Mouse (Mus musculus) kidney, postnatal 0 days (tissue): ENCODE measurements around the gene Notch2. TPM values are rescaled to one million over a fixed set of nuclear protein-coding genes. Genes with fewer than 3 reads are reported as not detected.

Experiments
- ATAC-seq: fragments of 200-750 bp; cut with Nextera tagmentation; replicated peaks from 2 replicates; pipeline ENCODE4 v1.8.0; 2017; ENCODE audit warnings: low read depth, moderate number of reproducible peaks, moderate TSS enrichment, moderate library complexity; ENCODE audit not compliant: low FRiP score
- DNase-seq: peaks from one replicate; pipeline ENCODE4 v3.0.0-alpha.2; 2016; ENCODE audit warnings: low spot score
- H3K27ac ChIP-seq: fragments of 300-500 bp; sonication (generic); 2 replicates; pipeline ENCODE4 v1.5.1; 2014; ENCODE audit warnings: mild to moderate bottlenecking
- H3K27me3 ChIP-seq: fragments of 300-500 bp; sonication (generic); 2 replicates; pipeline ENCODE4 v1.6.1; 2014; ENCODE audit warnings: low read length, mixed read lengths; ENCODE audit not compliant: insufficient read depth
- H3K36me3 ChIP-seq: fragments of 300-500 bp; sonication (generic); 2 replicates; pipeline ENCODE4 v1.6.1; 2014; ENCODE audit warnings: low read length, mixed read lengths; ENCODE audit not compliant: insufficient read depth
- H3K4me1 ChIP-seq: fragments of 300-500 bp; sonication (generic); replicated peaks from 2 replicates; pipeline ENCODE4 v1.6.1; 2014; ENCODE audit warnings: antibody characterized with exemption, low read length, mixed read lengths; ENCODE audit not compliant: insufficient read depth
- H3K4me2 ChIP-seq: fragments of 300-500 bp; sonication (generic); 2 replicates; pipeline ENCODE4 v1.6.1; 2014; ENCODE audit warnings: mild to moderate bottlenecking, low read length, moderate library complexity, mixed read lengths
- H3K4me3 ChIP-seq: fragments of 300-500 bp; sonication (generic); replicated peaks from 2 replicates; pipeline ENCODE4 v1.5.1; 2014; ENCODE audit warnings: low read depth, low read length
- H3K9ac ChIP-seq: fragments of 300-500 bp; sonication (generic); 2 replicates; pipeline ENCODE4 v1.6.1; 2014; ENCODE audit warnings: low read depth, low read length
- H3K9me3 ChIP-seq: fragments of 300-500 bp; sonication (generic); replicated peaks from 2 replicates; pipeline ENCODE4 v1.6.1; 2016; ENCODE audit warnings: low read length, inconsistent platforms, mixed read lengths
- CTCF ChIP-seq: IDR thresholded peaks from 2 replicates; pipeline ENCODE4 v1.5.1; 2016; ENCODE audit warnings: antibody characterized with exemption, low read depth, mild to moderate bottlenecking, moderate library complexity
- WGBS: fragments of 180-500 bp; shearing (Covaris S2); extraction: QIAGEN DNeasy Blood & Tissue Kit; methylation state at CpG from one replicate; pipeline ENCODE4 v1.1.7; 2014; 5-methylcytosine and 5-hydroxymethylcytosine counted together
- polyA plus RNA-seq: library from polyadenylated mRNA; unstranded; fragments of >200 nt; fragmentation: Nextera tagmentation; extraction: Ambion mirVana; gene quantifications from 2 replicates; pipeline ENCODE4 v1.2.1, GENCODE M21; 2015

Notch2 gene
- polyA plus RNA-seq, 1 experiment from 2014 or later, result 25.2 TPM

- peaks cover 46% of the 10 kb centered on the region for H3K4me1 ChIP-seq
- H3K4me2 ChIP-seq, result no peak overlapping the region
- WGBS, result 28% methylated on average over 16 of the region's 16 CpGs
Measured at GRCm38 (mm10) chr3:98051407-98051968, 38.2 kb downstream of the Notch2 start.

GRCm38 (mm10) chr3:98052507-98053430, 39.4 kb downstream of the Notch2 start:
- H3K9ac ChIP-seq, result no peak overlapping the region
- peak overlapping the region; percentile 71 for H3K27ac ChIP-seq
- no peak for ATAC-seq
- no peaks in the 10 kb centered on the region for H3K27me3 ChIP-seq
- no peaks in the 10 kb centered on the region for H3K9me3 ChIP-seq
- H3K4me3 ChIP-seq, result no peak overlapping the region
- H3K4me2 ChIP-seq, result no peak overlapping the region; the same call in 1 of the 2 replicates
- no peak for TF ChIP-seq CTCF
- H3K4me1 ChIP-seq, result peaks cover 40% of the 10 kb centered on the region
- DNase-seq, result no peak
- 0 out of 2 replicates have a peak, but pooled peaks cover 3% of the 10 kb centered on the region for H3K36me3 ChIP-seq
- WGBS, result 57% methylated on average over 16 of the region's 16 CpGs

More at GRCm38 (mm10) chr3:98051407-98051968, 38.2 kb downstream of the Notch2 start:
- Histone ChIP-seq H3K4me3 (no peak overlapping the region), H3K36me3 (0 out of 2 replicates have a peak, but pooled peaks cover 3% of the 10 kb centered on the region), H3K27ac (0 out of 2 replicates have a peak overlapping the region, but pooled peaks have one; percentile 71), H3K9me3 (no peaks in the 10 kb centered on the region), H3K9ac (peak overlapping the region; percentile 35; the same call in 1 of the 2 replicates), H3K27me3 (no peaks in the 10 kb centered on the region)
- DNase-seq, result peak; percentile 82
- peak; percentile 53 for ATAC-seq
- no peak for TF ChIP-seq CTCF

- ATAC-seq, result no peak
- Histone ChIP-seq H3K9ac (no peak overlapping the region), H3K4me2 (no peak overlapping the region), H3K27me3 (no peaks in the 10 kb centered on the region), H3K9me3 (no peaks in the 10 kb centered on the region), H3K4me1 (peaks cover 40% of the 10 kb centered on the region), H3K27ac (peak overlapping the region; percentile 69), H3K4me3 (no peak overlapping the region), H3K36me3 (0 out of 2 replicates have a peak, but pooled peaks cover 3% of the 10 kb centered on the region)
- whole genome bisulfite sequencing, result 41% methylated on average over 1 of the region's 1 CpGs
- no peak for TF ChIP-seq CTCF
- DNase-seq, result no peak
Measured at GRCm38 (mm10) chr3:98053817-98054216, 40.5 kb downstream of the Notch2 start.

- no peak for TF ChIP-seq CTCF
- DNase-seq, result no peak
- no peak overlapping the region for H3K4me2 ChIP-seq
- no peak overlapping the region for H3K9ac ChIP-seq
- 0 out of 2 replicates have a peak, but pooled peaks cover 3% of the 10 kb centered on the region for H3K36me3 ChIP-seq
- H3K4me3 ChIP-seq, result no peak overlapping the region
- H3K9me3 ChIP-seq, result no peaks in the 10 kb centered on the region
- 81% methylated on average over 8 of the region's 8 CpGs for WGBS
- H3K27ac ChIP-seq, result no peak overlapping the region
- ATAC-seq, result no peak
- no peaks in the 10 kb centered on the region for H3K27me3 ChIP-seq
- H3K4me1 ChIP-seq, result peaks cover 40% of the 10 kb centered on the region
Measured at GRCm38 (mm10) chr3:98054334-98055007, 41.1 kb downstream of the Notch2 start.

GRCm38 (mm10) chr3:98055008-98055345, 41.6 kb downstream of the Notch2 start:
- ATAC-seq, result no peak
- peaks cover 40% of the 10 kb centered on the region for H3K4me1 ChIP-seq
- 0 out of 2 replicates have a peak, but pooled peaks cover 3% of the 10 kb centered on the region for H3K36me3 ChIP-seq
- 83% methylated on average over 6 of the region's 6 CpGs for WGBS
- DNase-seq, result no peak
- no peak overlapping the region for H3K27ac ChIP-seq
- no peak overlapping the region for H3K4me2 ChIP-seq
- TF ChIP-seq CTCF, result no peak
- no peak overlapping the region for H3K9ac ChIP-seq
- no peaks in the 10 kb centered on the region for H3K9me3 ChIP-seq
- H3K27me3 ChIP-seq, result no peaks in the 10 kb centered on the region
- H3K4me3 ChIP-seq, result no peak overlapping the region
